Mouse (Mus musculus) layer of hippocampus, adult 18-20 months (tissue): ENCODE results near the gene Lias. TPM values are rescaled to one million over a fixed set of nuclear protein-coding genes. Genes with fewer than 3 reads are reported as not detected.
A peak's percentile ranks its signal among the peaks of the same experiment; 100 is the strongest.

Source experiments
- DNase-seq, 2 experiments: peaks; one replicate each; pipeline ENCODE4 v3.0.0; 2022; ENCODE audit warnings: low spot score in 2 of 2
- total RNA-seq, 2 experiments: library from RNA; stranded (reverse); gene quantifications; 2 replicates each; pipeline ENCODE4 v1.2.3; 2021

Gene Lias
- total RNA-seq, 2 experiments from 2014 or later = 26.7 to 27.5 TPM

DNA sequence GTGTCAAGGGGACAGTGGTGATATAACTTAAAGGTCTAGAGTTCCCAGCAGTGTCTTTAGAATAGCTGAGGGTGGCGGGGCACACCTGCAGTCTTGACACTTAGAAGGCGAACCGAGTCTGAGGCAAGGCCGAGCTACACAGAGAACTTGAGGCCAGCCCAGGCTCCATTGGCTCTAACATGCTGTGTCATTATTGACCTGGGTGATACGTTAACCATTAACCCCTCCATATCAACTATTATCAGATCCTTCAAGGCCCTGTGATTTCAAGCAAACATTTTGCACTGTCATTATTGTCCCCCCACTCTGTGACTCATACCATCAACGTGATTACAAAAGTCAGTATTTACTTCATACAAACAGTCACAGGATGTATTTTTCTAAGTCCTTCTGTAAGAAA, 32.9 kb downstream of the Lias start:
- no peak for DNase-seq

DNA sequence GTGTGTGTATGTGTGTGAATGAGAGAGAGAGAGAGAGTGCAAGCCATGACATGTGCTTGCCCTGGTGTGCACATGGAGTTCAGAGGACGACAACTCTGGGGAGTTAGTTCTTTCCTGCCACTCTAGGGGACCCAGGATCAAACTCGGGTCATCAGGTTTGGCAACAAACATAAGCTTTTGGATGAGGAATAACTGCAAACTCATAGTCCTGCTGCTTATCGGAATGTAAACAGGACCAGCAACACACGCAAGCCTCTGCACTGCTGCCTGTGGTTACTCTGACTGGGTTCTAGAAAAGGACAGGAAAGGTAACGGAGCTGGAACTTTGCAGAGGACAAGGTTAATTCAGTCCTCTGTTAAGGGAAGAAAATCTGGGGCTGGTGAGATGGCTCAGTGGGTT, 34.0 kb downstream of the Lias start:
- no peak for DNase-seq

DNA sequence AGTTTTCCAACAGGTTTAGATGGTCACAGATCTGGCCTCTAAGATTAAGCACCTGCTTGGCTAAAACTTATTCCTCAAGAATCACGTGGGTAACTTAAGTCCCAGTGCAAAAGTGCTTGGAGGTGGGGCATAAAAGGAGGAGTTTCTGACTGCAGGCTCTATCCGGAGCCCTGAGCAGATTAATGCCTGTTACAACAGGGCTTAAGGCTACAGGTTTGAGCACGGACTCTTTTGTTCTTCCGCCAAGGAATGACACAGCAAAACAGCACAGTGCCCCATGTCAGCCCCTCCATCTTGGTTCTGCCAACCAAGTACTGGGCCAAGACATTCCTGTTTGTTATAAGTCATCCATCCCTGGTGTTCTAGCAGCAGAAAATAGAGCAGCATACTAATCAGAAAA, 37.0 kb downstream of the Lias start:
- no peak for DNase-seq

GRCm38 (mm10) chr5:65429441-65429840, 38.1 kb downstream of the Lias start:
- no peak for DNase-seq

- peak in 1 of 2 experiments; percentile 49 for DNase-seq
These were observed 43.4 kb downstream of the Lias start for GRCm38 (mm10) chr5:65434471-65435362.

DNA sequence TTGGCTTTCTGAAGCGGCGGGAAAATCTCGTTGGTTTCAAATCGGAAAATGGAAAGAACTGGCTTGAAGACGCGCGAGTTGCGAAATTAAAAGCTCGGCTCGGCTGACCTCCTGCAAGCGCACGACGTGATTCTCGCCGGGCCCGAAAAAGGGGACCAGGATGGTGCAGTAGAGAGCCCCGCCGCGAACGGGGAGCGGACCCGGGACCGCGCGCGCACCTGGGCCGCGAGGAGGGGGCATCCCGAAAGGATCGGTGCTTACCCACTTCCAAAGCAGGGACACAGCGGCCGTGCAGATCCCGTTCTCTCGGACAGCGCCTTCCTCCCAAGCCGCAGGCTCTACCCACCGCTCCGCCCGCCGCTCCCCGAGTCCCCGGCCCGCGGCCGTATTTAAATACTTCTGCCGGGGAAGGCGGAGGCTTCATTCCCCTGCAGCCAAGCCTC, 44.1 kb downstream of the Lias start:
- DNase-seq = no peak

GRCm38 (mm10) chr5:65435806-65436561, 44.7 kb downstream of the Lias start, which contains the start of gene Ugdh:
Ugdh (minus strand) TSS chr5:65435949.
- peak; percentile 94 to 98 for DNase-seq

GRCm38 (mm10) chr5:65438041-65438440, 46.7 kb downstream of the Lias start:
- DNase-seq = no peak

DNA sequence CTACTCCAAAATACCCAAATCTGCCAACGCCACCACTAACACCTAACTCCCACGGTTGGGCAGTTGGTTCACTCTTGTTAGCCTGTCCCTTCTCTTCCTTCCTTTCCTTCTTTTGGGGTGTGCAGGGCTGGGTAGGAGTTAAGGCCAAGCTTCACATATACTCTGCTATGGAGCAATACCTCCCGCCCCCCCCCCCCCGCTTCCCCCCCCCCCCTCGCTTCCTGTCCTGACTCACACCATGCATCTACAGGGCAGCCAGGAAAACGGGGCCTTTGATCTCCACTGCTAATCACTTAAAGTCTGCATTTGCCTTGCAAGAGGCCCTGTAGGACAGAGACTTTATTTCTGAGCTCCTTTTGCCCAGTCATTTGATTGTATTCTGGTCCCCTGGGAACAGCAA, 53.7 kb downstream of the Lias start:
- no peak for DNase-seq

- DNase-seq = no peak
These were observed 55.5 kb downstream of the Lias start for GRCm38 (mm10) chr5:65446756-65447155.

GRCm38 (mm10) chr5:65447826-65448225, 56.5 kb downstream of the Lias start:
- DNase-seq = no peak

- DNase-seq = no peak
These were observed 57.6 kb downstream of the Lias start for GRCm38 (mm10) chr5:65448941-65449340.

DNA sequence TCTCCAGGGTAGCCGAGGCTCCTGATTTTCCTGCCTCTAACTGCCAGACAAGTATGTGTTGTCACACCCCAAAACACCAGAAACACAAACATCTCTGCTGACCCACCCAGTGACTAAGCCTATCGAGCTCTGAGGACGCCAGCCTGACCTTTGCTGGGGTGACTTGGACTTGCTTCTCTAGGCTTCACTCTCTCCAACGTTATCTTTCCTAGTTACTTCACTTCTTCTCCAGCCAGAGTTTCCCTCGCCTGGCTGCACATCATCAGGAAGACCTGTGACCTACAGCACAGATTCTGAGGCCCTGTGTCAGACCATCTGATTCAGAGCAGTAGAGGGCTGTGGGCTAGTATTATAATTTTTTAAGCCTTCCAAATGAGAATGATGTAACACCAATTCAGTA, 63.5 kb downstream of the Lias start:
- DNase-seq = no peak

DNA sequence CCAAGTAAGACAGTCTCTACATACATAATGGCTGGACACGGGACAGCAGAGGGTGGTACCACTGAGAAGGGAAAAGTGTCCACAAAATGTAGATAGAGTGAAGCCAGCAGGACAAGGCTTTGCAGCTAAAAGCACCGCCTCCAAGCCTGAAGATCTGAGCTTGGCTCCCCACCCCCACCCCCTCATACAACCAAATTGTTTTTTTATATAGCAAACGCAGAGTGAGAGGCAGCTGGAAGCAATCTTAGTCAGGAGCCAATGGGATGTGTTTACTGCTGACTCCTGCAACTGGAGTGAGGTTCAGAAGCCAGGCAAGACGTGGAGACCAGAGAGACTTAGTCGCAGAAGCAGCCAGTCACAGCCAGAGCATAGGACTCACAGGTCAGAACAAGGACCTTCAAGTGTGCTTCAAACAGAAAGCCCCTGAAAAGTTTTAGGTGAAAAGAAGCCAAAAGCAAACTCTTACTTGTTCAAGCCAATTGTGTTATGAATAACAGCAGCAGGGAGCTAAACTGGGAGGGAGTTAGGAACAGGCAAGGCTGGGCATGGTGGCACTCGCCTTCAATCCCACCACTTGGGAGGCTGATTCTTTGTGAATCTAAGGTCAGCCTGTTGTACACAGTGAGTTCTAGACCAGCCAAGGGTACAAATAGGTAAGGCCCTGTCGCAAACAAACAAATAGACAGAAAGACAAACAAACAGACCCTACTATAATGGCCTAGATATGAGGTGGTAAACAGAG, 66.0 kb downstream of the Lias start:
- no peak for DNase-seq

DNA sequence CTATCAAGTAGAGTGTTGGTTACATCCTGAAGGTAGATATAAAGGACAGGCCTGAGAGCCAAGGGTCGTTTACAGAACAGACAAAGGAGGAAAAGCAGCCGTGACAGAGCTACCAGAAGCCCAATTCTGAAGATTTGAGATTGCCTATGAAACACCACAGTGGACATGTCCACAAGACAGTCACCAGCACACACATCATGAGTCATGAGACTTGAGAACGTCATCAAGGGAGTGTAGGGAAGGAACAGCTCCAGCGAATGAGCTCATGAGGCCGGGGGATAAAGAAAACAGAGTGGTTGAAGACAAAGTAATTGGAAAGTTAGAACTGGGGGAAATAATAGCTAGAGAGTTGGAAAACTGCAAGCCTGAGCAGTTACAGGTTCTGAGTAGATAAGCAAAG, 66.5 kb downstream of the Lias start:
- DNase-seq = no peak

- no peak for DNase-seq
These were observed 68.2 kb downstream of the Lias start for GRCm38 (mm10) chr5:65459454-65459853.

Other genes with a start within 250 kb of the Lias start
- gene Wdr19, start 191.8 kb upstream of the Lias start, total RNA-seq = 10 to 100 TPM; 16.6 to 21.9 TPM
- gene Rfc1, start 55.8 kb upstream of the Lias start, total RNA-seq = 10 to 100 TPM; 28.0 to 30.8 TPM
- gene Klb, start 43.2 kb upstream of the Lias start, total RNA-seq = under 1 TPM; 0.62 to 0.81 TPM
- gene Rpl9, start 53 bp upstream of the Lias start, total RNA-seq = 100 to 1,000 TPM; 742 to 758 TPM
- 10 to 100 TPM; 30.1 to 33.5 TPM for gene Ugdh, start 44.5 kb downstream of the Lias start, total RNA-seq
- gene Gm43552, start 101.3 kb downstream of the Lias start, total RNA-seq = not detected
- 100 to 1,000 TPM; 160 to 166 TPM for gene Smim14, start 145.7 kb downstream of the Lias start, total RNA-seq
- gene Ube2k, start 145.7 kb downstream of the Lias start, total RNA-seq = 100 to 1,000 TPM; 120 to 128 TPM